Comparison of ENCODE assay signal across 9 mouse cellular contexts in the genomic region with DNA sequence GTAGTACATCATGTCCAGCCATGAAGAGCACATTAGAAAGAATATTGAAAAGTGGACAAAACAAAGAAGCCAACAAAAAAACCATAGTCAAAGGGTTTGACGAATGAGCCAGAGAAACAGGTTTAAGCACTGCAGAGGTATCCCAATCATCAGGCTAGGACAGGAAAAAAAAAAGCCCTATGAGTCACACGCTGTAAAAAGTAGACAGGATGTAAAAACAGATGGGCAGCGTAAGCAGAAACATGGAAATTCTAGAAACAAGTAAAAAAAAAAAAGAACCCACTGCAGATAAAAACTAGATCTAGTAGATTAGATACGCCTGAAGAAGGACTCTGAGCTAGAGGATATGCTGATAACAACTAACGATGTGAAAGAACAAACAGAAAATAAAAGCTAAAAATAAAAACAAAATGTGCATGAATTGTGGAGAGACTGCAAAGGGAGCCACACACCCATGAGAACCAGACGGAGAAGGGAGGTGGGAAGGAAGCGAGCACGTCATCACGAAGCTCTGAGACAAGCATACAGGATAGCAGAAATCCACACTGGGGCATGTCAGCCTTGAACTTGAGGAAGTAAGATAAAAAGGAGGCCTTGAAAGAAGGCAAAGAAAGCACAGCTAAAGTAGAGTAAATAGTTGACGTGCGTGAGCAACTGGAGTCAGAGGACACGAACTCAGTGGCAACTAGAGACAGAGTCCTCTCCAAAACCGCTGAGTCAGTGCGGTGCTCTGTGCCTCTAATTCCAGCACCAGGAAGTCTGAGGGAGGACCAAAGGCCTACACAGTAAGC.
A peak's percentile ranks its signal among the peaks of the same experiment; 100 is the strongest.
DNase-seq lines count a peak whose midpoint lies in the region; ATAC-seq and TF ChIP-seq lines count a peak whose summit lies in the region.
"Had no signal": no experiment of that assay in that cellular context is flagged by ENCODE, and none has a peak within 500 bp of the region (broad histone marks: within the 10 kb centered on the region; RNA-seq: fewer than 3 reads in every experiment).

No protein-coding gene starts in this region.

- DNase-seq in gastrocnemius, adult 2 months, result peak; percentile 22
- DNase-seq in gastrocnemius, postnatal 10 days, result no peak
- DNase-seq in right cerebral cortex, adult 18-20 months, result peak; percentile 31
- DNase-seq in right cerebral cortex, postnatal 14 days, result no peak
- peak; percentile 10 for DNase-seq in skeletal muscle tissue, adult 2 months (ENCODE audit: low read depth, low spot score)
- DNase-seq in thymus, adult 2 months, result no peak
- DNase-seq in midbrain, embryonic 14.5 days, result no peak

- TF ChIP-seq POLR2A in thymus, adult 2 months (IDR thresholded peaks at IDR 0.05; ENCODE audit: control insufficient read depth, extremely low read depth, insufficient read depth, low read length, poor library complexity), result no peak

- WGBS in heart, embryonic 13.5 days, result 53% methylated on average over 14 of the region's 14 CpGs
- WGBS in thymus, adult 2 months, result 64% methylated on average over 14 of the region's 14 CpGs
- 91% methylated on average over 14 of the region's 14 CpGs for WGBS in midbrain, embryonic 14.5 days

- no peak overlapping the region for H3K9ac ChIP-seq in heart, embryonic 13.5 days
- H3K9ac ChIP-seq in midbrain, embryonic 14.5 days (replicated peaks; ENCODE audit: low read length), result no peak overlapping the region
- H3K9ac ChIP-seq: limb, embryonic 15.5 days had no signal

- H3K4me3 ChIP-seq in gastrocnemius, adult 2 months, result no peak overlapping the region
- no peak overlapping the region for H3K4me3 ChIP-seq in heart, embryonic 13.5 days
- H3K4me3 ChIP-seq in thymus, adult 2 months (ENCODE audit: control insufficient read depth, insufficient read depth, low read length), result no peak overlapping the region
- H3K4me3 ChIP-seq in midbrain, embryonic 14.5 days (replicated peaks; ENCODE audit: low read depth, low read length), result no peak overlapping the region
- H3K4me3 ChIP-seq: limb, embryonic 15.5 days had no signal

- ATAC-seq in heart, embryonic 13.5 days (ENCODE audit: extremely low read depth, insufficient number of reproducible peaks, low FRiP score, low TSS enrichment), result no peak
- ATAC-seq in midbrain, embryonic 14.5 days (ENCODE audit: low FRiP score, low TSS enrichment), result no peak

- peak overlapping the region; percentile 63 for H3K27ac ChIP-seq in gastrocnemius, adult 2 months
- peak overlapping the region; percentile 34 for H3K27ac ChIP-seq in heart, embryonic 13.5 days (replicated peaks)
- H3K27ac ChIP-seq in thymus, adult 2 months (ENCODE audit: control insufficient read depth, insufficient read depth, low read length), result no peak overlapping the region
- H3K27ac ChIP-seq in midbrain, embryonic 14.5 days (replicated peaks; ENCODE audit: low read depth, low read length), result no peak overlapping the region
- H3K27ac ChIP-seq: limb, embryonic 15.5 days had no signal

- H3K36me3 ChIP-seq in heart, embryonic 13.5 days, result no peaks in the 10 kb centered on the region
- no peaks in the 10 kb centered on the region for H3K36me3 ChIP-seq in thymus, adult 2 months (ENCODE audit: control insufficient read depth, insufficient read depth, low read length)
- no peaks in the 10 kb centered on the region for H3K36me3 ChIP-seq in midbrain, embryonic 14.5 days (ENCODE audit: control insufficient read depth, insufficient read depth, low read length)
- H3K36me3 ChIP-seq: limb, embryonic 15.5 days had no signal

- H3K4me2 ChIP-seq in heart, embryonic 13.5 days, result no peak overlapping the region
- H3K4me2 ChIP-seq in midbrain, embryonic 14.5 days (ENCODE audit: low read length), result no peak overlapping the region
- H3K4me2 ChIP-seq: limb, embryonic 15.5 days had no signal

- H3K9me3 ChIP-seq in heart, embryonic 13.5 days, result peaks cover 5% of the 10 kb centered on the region; the same call in 1 of the 2 replicates
- H3K9me3 ChIP-seq in midbrain, embryonic 14.5 days (ENCODE audit: control insufficient read depth, low read length), result no peaks in the 10 kb centered on the region; the same call in 1 of the 2 replicates
- H3K9me3 ChIP-seq: limb, embryonic 15.5 days had no signal

- intact Hi-C loops in gastrocnemius, adult 2 months (cut with DNase I), result no loop called here

- no peaks in the 10 kb centered on the region for H3K27me3 ChIP-seq in heart, embryonic 13.5 days (replicated peaks)
- no peaks in the 10 kb centered on the region for H3K27me3 ChIP-seq in thymus, adult 2 months (ENCODE audit: control insufficient read depth, insufficient read depth, low read length)
- H3K27me3 ChIP-seq in midbrain, embryonic 14.5 days (ENCODE audit: control insufficient read depth, insufficient read depth, low read length), result no peaks in the 10 kb centered on the region
- H3K27me3 ChIP-seq: limb, embryonic 15.5 days had no signal

- TF ChIP-seq CTCF in gastrocnemius, adult 2 months (IDR thresholded peaks at IDR 0.05), result no peak
- no peak for TF ChIP-seq CTCF in thymus, adult 2 months (IDR thresholded peaks at IDR 0.05; ENCODE audit: borderline replicate concordance, control insufficient read depth, extremely low read depth, insufficient read depth, low read length, poor library complexity)

- no peaks in the 10 kb centered on the region for H3K4me1 ChIP-seq in heart, embryonic 13.5 days
- H3K4me1 ChIP-seq in thymus, adult 2 months (replicated peaks; ENCODE audit: control insufficient read depth, insufficient read depth, low read length), result no peaks in the 10 kb centered on the region
- H3K4me1 ChIP-seq in midbrain, embryonic 14.5 days (ENCODE audit: control insufficient read depth, insufficient read depth, low read length), result no peaks in the 10 kb centered on the region
- H3K4me1 ChIP-seq: limb, embryonic 15.5 days had no signal

Comparison
In these comparisons a context has a peak if more than half of its experiments do, and no peak if none do; other contexts are left out.
1. DNase-seq: peak in gastrocnemius, adult 2 months (single experiment), right cerebral cortex, adult 18-20 months (single experiment) and skeletal muscle tissue, adult 2 months (single experiment); none in gastrocnemius, postnatal 10 days (single experiment), right cerebral cortex, postnatal 14 days (single experiment), thymus, adult 2 months (single experiment) and midbrain, embryonic 14.5 days (single experiment).
2. H3K27ac ChIP-seq: peak in gastrocnemius, adult 2 months (single experiment) and heart, embryonic 13.5 days (single experiment); none in thymus, adult 2 months (single experiment) and midbrain, embryonic 14.5 days (single experiment).